Mouse (Mus musculus) cortical plate, adult 2 months (tissue): Measurements from ENCODE around the gene Nat8f5. TPM values are rescaled to one million over a fixed set of nuclear protein-coding genes. Genes with fewer than 3 reads are reported as not detected.
"Not testable (repeated sequence)": the region's sequence is repeated elsewhere in the genome, so short reads cannot be mapped to it uniquely, and the experiment has no call there.

Source experiments
- H3K27ac ChIP-seq: fragments of 200-500 bp; 2 replicates; pipeline ENCODE4 v1.5.1; 2012; ENCODE audit warnings: low read length, control low read depth, inconsistent platforms; ENCODE audit not compliant: insufficient read depth
- H3K4me1 ChIP-seq: fragments of 200-500 bp; 2 replicates; pipeline ENCODE4 v1.6.1; 2011; ENCODE audit warnings: low read length; ENCODE audit not compliant: control insufficient read depth, insufficient read depth
- H3K4me3 ChIP-seq: fragments of 200-500 bp; 2 replicates; pipeline ENCODE4 v1.5.1; 2011; ENCODE audit warnings: mild to moderate bottlenecking, low read length, control low read depth; ENCODE audit not compliant: insufficient read depth
- CTCF ChIP-seq: fragments of 200-500 bp; IDR thresholded peaks from 2 replicates; pipeline ENCODE4 v1.5.1; 2011; ENCODE audit warnings: mild to moderate bottlenecking, control low read depth, low read length; ENCODE audit not compliant: insufficient read depth; ENCODE audit errors: extremely low read depth
- POLR2A ChIP-seq: fragments of 200-500 bp; IDR thresholded peaks from 2 replicates; pipeline ENCODE4 v1.6.1; 2011; ENCODE audit warnings: mild to moderate bottlenecking, low read length, control low read depth; ENCODE audit not compliant: insufficient read depth; ENCODE audit errors: extremely low read depth
- polyA plus RNA-seq: library from polyadenylated mRNA; depleted of rRNA; stranded (reverse); fragments of >200 nt; gene quantifications from 2 replicates; pipeline ENCODE4 v1.2.3, GENCODE M21; 2012

Gene Nat8f5
- polyA plus RNA-seq, 1 experiment = 7.1 TPM

GRCm38 (mm10) chr6:85856194-85856678, 35.5 kb upstream of the Nat8f5 start:
- H3K4me3 ChIP-seq = no peak overlapping the region
- no peak for TF ChIP-seq CTCF
- TF ChIP-seq POLR2A = no peak
- peak overlapping the region; percentile 75 for H3K27ac ChIP-seq
- H3K4me1 ChIP-seq = peaks cover 3% of the 10 kb centered on the region; the same call in 1 of the 2 replicates

DNA sequence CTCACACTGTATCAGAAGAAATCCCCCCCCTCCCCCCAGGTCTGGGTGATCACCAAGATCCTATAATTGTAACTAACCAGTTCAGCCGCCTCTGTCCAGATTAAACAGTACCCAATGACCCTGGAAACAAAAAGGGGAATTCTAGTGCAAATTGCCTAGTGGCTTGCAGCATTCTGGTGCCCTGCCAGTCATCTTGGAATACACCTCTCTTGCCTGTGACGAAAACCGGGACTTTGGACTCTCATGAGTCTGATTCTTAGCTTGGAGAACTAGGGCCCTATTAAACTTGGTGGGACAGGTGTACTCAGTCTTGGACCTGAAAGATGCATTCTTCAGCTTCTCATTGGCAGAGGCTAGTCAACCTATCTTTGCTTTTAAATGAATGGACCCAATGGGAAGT, 32.7 kb upstream of the Nat8f5 start:
- no peak overlapping the region for H3K27ac ChIP-seq

GRCm38 (mm10) chr6:85851062-85851773, 30.4 kb upstream of the Nat8f5 start:
- no peak overlapping the region for H3K27ac ChIP-seq
- peaks cover 5% of the 10 kb centered on the region for H3K4me1 ChIP-seq
- TF ChIP-seq CTCF (no peak), POLR2A (no peak)
- no peak overlapping the region for H3K4me3 ChIP-seq

More for the DNA sequence above, 32.7 kb upstream of the Nat8f5 start:
- TF ChIP-seq POLR2A (no peak), CTCF (no peak)
- H3K4me3 ChIP-seq = no peak overlapping the region
- H3K4me1 ChIP-seq = peaks cover 3% of the 10 kb centered on the region; the same call in 1 of the 2 replicates

- no peak overlapping the region for H3K4me3 ChIP-seq
- TF ChIP-seq CTCF (no peak), POLR2A (no peak)
- H3K4me1 ChIP-seq = peaks cover 4% of the 10 kb centered on the region
- H3K27ac ChIP-seq = peak overlapping the region; percentile 88
Measured at GRCm38 (mm10) chr6:85849240-85849639, 28.5 kb upstream of the Nat8f5 start.

- peaks cover 4% of the 10 kb centered on the region for H3K4me1 ChIP-seq
- no peak overlapping the region for H3K4me3 ChIP-seq
- no peak for TF ChIP-seq POLR2A
- no peak for TF ChIP-seq CTCF
- no peak overlapping the region for H3K27ac ChIP-seq
Measured at GRCm38 (mm10) chr6:85848140-85848539, 27.4 kb upstream of the Nat8f5 start.

- no peak for TF ChIP-seq CTCF
- Histone ChIP-seq H3K27ac (peak overlapping the region; percentile 28; the same call in 1 of the 2 replicates), H3K4me3 (no peak overlapping the region), H3K4me1 (peaks cover 4% of the 10 kb centered on the region)
Measured at GRCm38 (mm10) chr6:85846921-85847320, 26.1 kb upstream of the Nat8f5 start.

GRCm38 (mm10) chr6:85843677-85844458, 23.1 kb upstream of the Nat8f5 start:
- H3K4me1 ChIP-seq, H3K4me3 ChIP-seq, H3K27ac ChIP-seq: not testable (repeated sequence)

GRCm38 (mm10) chr6:85839982-85840381, 19.2 kb upstream of the Nat8f5 start:
- no peak for TF ChIP-seq CTCF
- TF ChIP-seq POLR2A = no peak
- Histone ChIP-seq H3K27ac (no peak overlapping the region; the same call in 1 of the 2 replicates), H3K4me3 (no peak overlapping the region), H3K4me1 (no peaks in the 10 kb centered on the region; the same call in none of the 2 replicates)

DNA sequence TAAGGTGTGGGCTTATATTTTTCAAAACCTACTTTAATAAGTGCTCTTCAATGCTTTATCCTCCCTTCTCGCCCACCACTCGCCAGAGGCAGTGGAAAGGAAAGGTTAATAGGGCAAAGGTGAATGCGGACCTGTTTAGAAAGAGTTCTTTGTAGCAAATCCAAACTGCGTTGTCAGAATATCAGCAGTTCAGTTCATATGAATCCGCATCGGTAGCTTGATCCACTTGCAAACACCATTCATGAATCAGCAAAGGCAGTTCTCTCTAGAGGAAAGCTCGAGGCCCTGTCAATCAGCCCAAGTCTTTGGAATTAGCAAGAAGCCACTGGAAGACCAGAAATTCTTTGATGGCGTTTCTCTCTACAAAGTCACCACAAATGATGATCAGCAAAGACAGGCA, 17.9 kb upstream of the Nat8f5 start:
- TF ChIP-seq POLR2A = no peak
- Histone ChIP-seq H3K27ac (peak overlapping the region; percentile 93), H3K4me3 (no peak overlapping the region), H3K4me1 (peaks cover 2% of the 10 kb centered on the region)

GRCm38 (mm10) chr6:85837307-85837706, 16.5 kb upstream of the Nat8f5 start:
- H3K4me3 ChIP-seq, H3K4me1 ChIP-seq: not testable (repeated sequence)
- H3K27ac ChIP-seq = peak overlapping the region; percentile 74; the same call in 1 of the 2 replicates
- 0 out of 2 replicates have a peak, but pooled peaks have one; percentile 4 for TF ChIP-seq CTCF
